Mouse (Mus musculus): ENCODE measurements at regions not wholly inside any gene's neighbourhood (a gene's known extent, or its start where the extent isn't known, plus 50 kb on each side); places are given as distances from the start of the nearest gene placed in this dataset.

- TF ChIP-seq POLR2A (IDR thresholded peaks at IDR 0.05; ENCODE audit: control insufficient read depth in 1 of 2, insufficient read depth in 1 of 2, low read depth in 1 of 2, low read length in 2 of 2, poor library complexity in 1 of 2) (no peak), POLR2AphosphoS5 (IDR thresholded peaks at IDR 0.05; ENCODE audit: borderline replicate concordance, low read depth, low read length) (no peak), UBTF (IDR thresholded peaks at IDR 0.05; ENCODE audit: borderline replicate concordance, insufficient read depth, low read depth, low read length) (no peak), E2F4 (IDR thresholded peaks at IDR 0.05; ENCODE audit: borderline replicate concordance, low read depth, low read length) (no peak), GABPA (IDR thresholded peaks at IDR 0.05; ENCODE audit: low read depth, low read length) (no peak), MEF2A (IDR thresholded peaks at IDR 0.05; ENCODE audit: extremely low read depth, insufficient replicate concordance, low read depth, low read length, poor library complexity, severe bottlenecking) (no peak), MYB (IDR thresholded peaks at IDR 0.05; ENCODE audit: low read depth, low read length) (no peak), EP300 (IDR thresholded peaks at IDR 0.05; ENCODE audit: low read depth in 1 of 2, low read length in 2 of 2) (no peak), ZNF384 (IDR thresholded peaks at IDR 0.05; ENCODE audit: low read depth, low read length) (no peak), CTCF (IDR thresholded peaks at IDR 0.05 in 2 of 3, conservative IDR thresholded peaks at IDR 0.05 in 1 of 3; ENCODE audit: control insufficient read depth in 1 of 3, insufficient read depth in 1 of 3, low read depth in 2 of 3, low read length in 3 of 3, poor library complexity in 1 of 3, severe bottlenecking in 1 of 3) (no peak), RCOR1 (IDR thresholded peaks at IDR 0.05; ENCODE audit: low read depth, low read length) (no peak)
Measured at GRCm38 (mm10) chr2:106461021-106461420, 232.0 kb upstream of the Mpped2 start.
